Mouse (Mus musculus) lung, embryonic 16.5 days (tissue): ENCODE measurements around the gene Shroom3. TPM values are rescaled to one million over a fixed set of nuclear protein-coding genes. Genes with fewer than 3 reads are reported as not detected.

ENCODE experiments used
- ATAC-seq: fragments of 200-750 bp; cut with Nextera tagmentation; 2 replicates; pipeline ENCODE4 v1.8.0; 2017; ENCODE audit warnings: low read depth, mild to moderate bottlenecking, moderate library complexity
- H3K27ac ChIP-seq: fragments of 300-500 bp; sonication (generic); 2 replicates; pipeline ENCODE4 v1.5.1; 2014; ENCODE audit warnings: mild to moderate bottlenecking, control low read depth, low read length
- H3K27me3 ChIP-seq: fragments of 300-500 bp; sonication (generic); 2 replicates; pipeline ENCODE4 v1.6.1; 2014; ENCODE audit warnings: low read depth, low read length, mixed read lengths; ENCODE audit not compliant: control insufficient read depth, insufficient read depth
- H3K36me3 ChIP-seq: fragments of 300-500 bp; sonication (generic); 2 replicates; pipeline ENCODE4 v1.6.1; 2014; ENCODE audit warnings: low read length; ENCODE audit not compliant: control insufficient read depth, insufficient read depth
- H3K4me1 ChIP-seq: fragments of 300-500 bp; sonication (generic); replicated peaks from 2 replicates; pipeline ENCODE4 v1.6.1; 2014; ENCODE audit warnings: low read length, mixed read lengths; ENCODE audit not compliant: control insufficient read depth, insufficient read depth
- H3K4me2 ChIP-seq: fragments of 300-500 bp; sonication (generic); 2 replicates; pipeline ENCODE4 v1.6.1; 2014; ENCODE audit warnings: low read depth, low read length, control low read depth
- H3K4me3 ChIP-seq: fragments of 300-500 bp; sonication (generic); 2 replicates; pipeline ENCODE4 v1.5.1; 2014; ENCODE audit warnings: mild to moderate bottlenecking, low read length, control low read depth
- H3K9ac ChIP-seq: fragments of 300-500 bp; sonication (generic); 2 replicates; pipeline ENCODE4 v1.6.1; 2014; ENCODE audit warnings: low read length, control low read depth
- H3K9me3 ChIP-seq: fragments of 300-500 bp; sonication (generic); 2 replicates; pipeline ENCODE4 v1.6.1; 2016; ENCODE audit warnings: low read length; ENCODE audit not compliant: control insufficient read depth
- WGBS: fragments of 180-500 bp; shearing (Covaris S2); extraction: QIAGEN DNeasy Blood & Tissue Kit; methylation state at CpG from one replicate; pipeline ENCODE4 v1.1.7; 2014; 5-methylcytosine and 5-hydroxymethylcytosine counted together
- polyA plus RNA-seq: library from polyadenylated mRNA; unstranded; fragments of >200 nt; fragmentation: Nextera tagmentation; extraction: Ambion mirVana; gene quantifications from 2 replicates; pipeline ENCODE4 v1.2.1, GENCODE M21; 2015

Gene Shroom3
- polyA plus RNA-seq, 1 experiment from 2014 or later, result 4.0 TPM

DNA sequence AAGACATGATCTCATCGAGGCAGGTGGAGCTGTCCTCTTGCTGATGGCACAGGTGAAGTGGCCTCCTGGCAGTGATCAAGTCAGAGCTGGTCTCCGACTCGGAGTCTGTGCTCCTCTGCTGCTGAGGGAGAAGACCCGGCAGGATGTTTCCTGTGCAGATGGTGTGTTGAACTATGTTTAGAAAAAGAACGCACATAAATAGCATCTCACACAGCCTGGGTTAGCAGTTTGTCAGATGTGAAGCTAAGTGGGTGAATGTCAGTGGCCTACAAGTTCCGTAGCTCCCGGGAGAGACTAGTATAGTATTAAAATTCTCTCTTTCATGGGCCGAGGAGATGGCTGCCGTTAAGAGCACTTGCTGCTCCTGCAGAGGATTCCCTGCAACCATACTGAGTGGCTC is 276.5 kb downstream of the Shroom3 start:
- no peak for ATAC-seq
- H3K4me1 ChIP-seq, result peaks cover 23% of the 10 kb centered on the region
- WGBS, result 53% methylated on average over 9 of the region's 9 CpGs
- H3K4me2 ChIP-seq, result no peak overlapping the region
- no peak overlapping the region for H3K9ac ChIP-seq
- no peak overlapping the region for H3K4me3 ChIP-seq
- H3K9me3 ChIP-seq, result no peaks in the 10 kb centered on the region
- peaks cover 6% of the 10 kb centered on the region; the same call in 1 of the 2 replicates for H3K36me3 ChIP-seq
- H3K27me3 ChIP-seq, result no peaks in the 10 kb centered on the region
- no peak overlapping the region for H3K27ac ChIP-seq

DNA sequence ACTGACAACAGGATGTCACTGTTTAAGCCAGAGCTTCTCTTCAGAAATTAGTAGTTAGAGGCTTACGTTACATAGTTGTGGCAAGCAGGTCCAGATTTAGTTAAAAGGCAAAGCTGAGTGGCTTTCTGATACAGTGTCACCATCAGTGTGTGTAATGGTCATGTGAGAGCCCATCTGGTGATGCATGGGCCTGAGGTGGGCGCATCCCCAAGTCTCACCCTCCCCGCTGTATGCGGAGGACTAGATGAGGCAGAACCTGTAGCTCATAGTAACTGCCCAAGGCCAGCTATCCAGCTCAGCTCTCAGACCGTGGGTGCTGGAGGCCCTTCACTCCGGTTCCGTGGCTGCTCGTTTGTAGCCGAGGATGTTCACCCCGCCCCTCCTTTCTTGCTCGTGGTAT is 278.1 kb downstream of the Shroom3 start:
- Histone ChIP-seq H3K27me3 (no peaks in the 10 kb centered on the region), H3K9ac (peak overlapping the region; percentile 8; the same call in 1 of the 2 replicates), H3K9me3 (no peaks in the 10 kb centered on the region), H3K4me2 (peak overlapping the region; percentile 31), H3K36me3 (peaks cover 8% of the 10 kb centered on the region; the same call in 1 of the 2 replicates), H3K27ac (peak overlapping the region; percentile 84), H3K4me3 (no peak overlapping the region), H3K4me1 (peaks cover 23% of the 10 kb centered on the region)
- ATAC-seq, result peak; percentile 36
- 60% methylated on average over 11 of the region's 11 CpGs for WGBS

DNA sequence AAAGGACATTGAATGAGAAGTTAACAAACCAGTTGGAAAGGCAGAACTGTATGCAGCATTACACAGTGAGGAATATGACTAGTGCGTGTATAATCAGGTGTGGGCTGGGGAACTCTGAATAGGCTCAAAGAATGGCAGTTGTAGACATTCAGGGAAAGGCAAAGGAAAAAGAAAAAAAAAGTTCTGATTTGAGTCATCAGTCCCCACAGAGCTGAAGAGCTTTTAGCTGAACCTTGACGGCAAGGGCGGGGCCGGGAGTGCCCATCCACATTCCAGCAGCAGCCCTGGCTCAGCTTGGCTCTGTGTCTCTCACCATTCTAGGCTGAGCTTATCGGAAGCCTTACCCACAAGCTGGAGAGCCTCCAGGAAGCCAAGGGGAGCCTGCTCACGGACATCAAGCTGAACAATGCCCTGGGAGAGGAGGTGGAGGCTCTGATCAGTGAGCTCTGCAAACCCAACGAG is 278.6 kb downstream of the Shroom3 start:
- H3K9ac ChIP-seq, result no peak overlapping the region
- WGBS, result 50% methylated on average over 7 of the region's 7 CpGs

DNA sequence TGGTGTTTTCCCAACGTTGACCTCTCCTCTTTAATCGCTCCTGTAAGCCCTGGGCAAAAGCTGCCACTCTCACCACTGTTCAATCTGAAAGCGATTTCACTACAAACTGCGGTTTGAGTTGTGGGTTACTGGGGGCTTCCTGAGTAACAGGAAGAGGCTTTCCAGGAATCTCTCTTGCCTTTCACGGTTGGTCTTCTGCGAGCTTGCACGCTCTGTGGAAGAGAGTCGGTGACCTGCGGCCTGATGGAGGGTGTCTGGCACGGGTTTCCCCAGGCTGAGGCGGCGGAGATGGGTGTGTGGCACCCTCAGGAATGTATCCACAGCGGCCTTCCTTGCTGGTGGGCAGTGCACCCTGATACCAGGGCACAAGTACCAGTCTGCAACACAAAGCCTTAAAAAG is 281.5 kb downstream of the Shroom3 start:
- no peak overlapping the region for H3K9ac ChIP-seq
- no peak overlapping the region for H3K4me3 ChIP-seq
- no peaks in the 10 kb centered on the region for H3K27me3 ChIP-seq
- H3K9me3 ChIP-seq, result no peaks in the 10 kb centered on the region
- ATAC-seq, result no peak
- WGBS, result 76% methylated on average over 13 of the region's 13 CpGs
- H3K4me1 ChIP-seq, result peaks cover 27% of the 10 kb centered on the region
- no peak overlapping the region for H3K27ac ChIP-seq
- peaks cover 8% of the 10 kb centered on the region; the same call in 1 of the 2 replicates for H3K36me3 ChIP-seq
- H3K4me2 ChIP-seq, result no peak overlapping the region

More for the DNA sequence above, 278.6 kb downstream of the Shroom3 start:
- Histone ChIP-seq H3K27ac (peak overlapping the region; percentile 84), H3K9me3 (no peaks in the 10 kb centered on the region), H3K4me1 (peaks cover 23% of the 10 kb centered on the region), H3K4me2 (peak overlapping the region; percentile 31; the same call in 1 of the 2 replicates), H3K4me3 (no peak overlapping the region), H3K36me3 (peaks cover 8% of the 10 kb centered on the region; the same call in 1 of the 2 replicates), H3K27me3 (no peaks in the 10 kb centered on the region)
- peak; percentile 90 for ATAC-seq

DNA sequence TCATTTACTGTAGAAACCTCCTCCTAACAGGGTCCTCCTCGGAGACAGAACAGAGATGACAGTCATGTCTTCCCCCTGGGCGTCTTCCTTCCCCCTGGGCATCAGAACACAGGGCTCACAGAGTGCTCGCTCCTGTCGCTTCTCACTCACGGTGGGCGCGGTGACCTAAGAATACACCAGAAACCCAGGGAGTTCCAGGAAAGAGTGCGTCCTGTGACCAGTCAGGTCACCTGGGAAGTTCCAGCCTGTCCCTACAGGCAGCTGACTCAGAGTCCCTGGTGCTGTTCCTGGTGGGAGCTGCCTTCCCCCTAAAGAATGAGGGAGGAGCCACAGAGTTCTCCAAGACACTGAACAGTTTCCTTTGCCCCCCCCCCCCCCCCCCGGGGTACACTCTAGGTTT is 283.9 kb downstream of the Shroom3 start:
- Histone ChIP-seq H3K9ac (no peak overlapping the region), H3K27ac (no peak overlapping the region), H3K36me3 (peaks cover 8% of the 10 kb centered on the region; the same call in 1 of the 2 replicates), H3K9me3 (no peaks in the 10 kb centered on the region), H3K4me1 (peaks cover 13% of the 10 kb centered on the region; the same call in 1 of the 2 replicates), H3K27me3 (no peaks in the 10 kb centered on the region), H3K4me3 (no peak overlapping the region), H3K4me2 (no peak overlapping the region)
- peak; percentile 30; the same call in 1 of the 2 replicates for ATAC-seq
- 80% methylated on average over 9 of the region's 9 CpGs for WGBS

DNA sequence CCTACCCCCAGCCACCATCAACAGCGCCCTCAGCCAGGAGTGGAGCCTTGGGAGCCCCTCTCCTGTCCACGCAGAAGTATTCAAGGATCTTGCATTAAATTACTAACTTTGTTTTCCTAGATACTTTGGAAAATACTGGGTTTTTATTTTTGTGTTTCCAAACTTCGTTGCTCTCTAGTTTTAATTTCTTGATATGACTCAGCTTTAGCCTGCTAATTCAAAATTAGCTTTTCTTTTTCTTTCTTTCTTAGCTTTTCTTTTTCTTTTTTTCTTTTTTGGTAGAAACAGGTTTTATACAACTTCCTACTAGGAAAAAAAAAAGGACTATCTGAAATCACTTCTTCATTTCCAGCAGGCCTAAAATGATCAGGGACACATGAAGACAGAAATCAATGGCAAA is 284.7 kb downstream of the Shroom3 start:
- Histone ChIP-seq H3K9ac (no peak overlapping the region), H3K9me3 (no peaks in the 10 kb centered on the region), H3K27me3 (no peaks in the 10 kb centered on the region), H3K27ac (no peak overlapping the region), H3K4me1 (peaks cover 9% of the 10 kb centered on the region; the same call in 1 of the 2 replicates), H3K36me3 (peaks cover 8% of the 10 kb centered on the region; the same call in 1 of the 2 replicates), H3K4me3 (no peak overlapping the region), H3K4me2 (no peak overlapping the region)
- WGBS, result 90% methylated on average over 3 of the region's 3 CpGs
- ATAC-seq, result no peak

DNA sequence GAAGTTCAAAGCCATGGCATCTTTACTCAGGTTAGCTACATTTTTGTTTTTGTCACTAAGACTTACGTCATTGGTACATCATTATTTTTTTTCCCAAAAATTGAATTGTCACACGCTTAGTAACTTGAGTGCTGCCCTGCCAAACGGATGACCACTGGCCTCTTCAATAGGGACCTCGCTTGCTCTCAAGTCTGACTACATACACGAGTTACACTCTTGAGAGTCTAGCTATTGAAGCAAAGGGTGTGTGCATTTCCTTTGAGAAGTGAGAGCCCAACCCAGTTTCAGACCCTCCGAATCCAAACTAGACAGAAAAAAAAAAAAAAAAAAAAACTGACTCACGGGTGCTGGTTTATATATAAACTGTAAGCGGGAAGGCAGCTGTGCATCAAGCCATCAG is 286.2 kb downstream of the Shroom3 start:
- peak; percentile 53 for ATAC-seq
- Histone ChIP-seq H3K27ac (no peak overlapping the region), H3K9ac (no peak overlapping the region), H3K4me3 (no peak overlapping the region), H3K27me3 (no peaks in the 10 kb centered on the region), H3K9me3 (no peaks in the 10 kb centered on the region), H3K4me1 (peaks cover 9% of the 10 kb centered on the region; the same call in 1 of the 2 replicates), H3K4me2 (no peak overlapping the region), H3K36me3 (peaks cover 7% of the 10 kb centered on the region; the same call in 1 of the 2 replicates)
- 40% methylated on average over 8 of the region's 8 CpGs for WGBS

DNA sequence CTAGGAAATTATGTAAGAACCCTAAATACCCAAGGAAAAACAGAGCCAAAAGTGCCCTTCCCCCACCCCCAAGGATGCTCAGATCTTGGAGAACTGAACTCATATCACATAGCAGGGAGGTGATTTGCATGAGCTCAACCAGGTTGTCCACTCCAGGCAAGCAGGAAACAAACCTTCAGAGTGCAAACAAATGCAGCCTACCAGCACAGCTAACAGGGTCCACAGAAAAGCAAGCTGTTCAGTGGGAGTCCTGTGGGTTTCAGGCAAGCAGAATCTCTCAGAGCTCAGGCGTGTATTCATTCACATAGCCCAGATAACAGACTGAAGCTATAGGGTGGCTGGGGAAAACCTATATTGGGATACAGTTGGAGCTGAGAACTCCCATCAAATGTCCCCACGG is 286.7 kb downstream of the Shroom3 start:
- peak; percentile 34; the same call in 1 of the 2 replicates for ATAC-seq
- Histone ChIP-seq H3K9me3 (no peaks in the 10 kb centered on the region), H3K4me2 (no peak overlapping the region), H3K27me3 (no peaks in the 10 kb centered on the region), H3K4me3 (no peak overlapping the region), H3K9ac (no peak overlapping the region), H3K4me1 (peaks cover 9% of the 10 kb centered on the region; the same call in 1 of the 2 replicates), H3K36me3 (peaks cover 4% of the 10 kb centered on the region; the same call in 1 of the 2 replicates), H3K27ac (no peak overlapping the region)
- 56% methylated on average over 2 of the region's 2 CpGs for WGBS

DNA sequence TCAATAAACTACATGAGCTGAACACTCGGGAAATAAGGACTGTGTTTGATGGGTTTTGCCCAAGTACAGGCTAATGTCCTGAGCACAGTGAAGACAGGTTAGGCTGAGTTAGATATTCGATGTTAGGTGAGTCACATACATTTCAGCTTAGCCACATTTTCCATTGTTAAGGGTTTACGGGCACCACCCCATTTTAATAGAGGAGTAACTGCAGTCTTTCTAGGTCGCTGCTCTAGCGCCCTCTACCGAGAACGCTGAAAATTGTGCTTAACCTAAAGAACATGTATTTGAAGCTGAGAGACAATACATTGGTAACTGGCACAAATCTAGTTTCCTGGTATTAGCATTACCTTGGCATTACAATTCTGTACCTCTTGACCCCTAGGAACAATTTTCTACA is 287.2 kb downstream of the Shroom3 start:
- no peak overlapping the region for H3K9ac ChIP-seq
- H3K36me3 ChIP-seq, result peaks cover under 1% of the 10 kb centered on the region; the same call in 1 of the 2 replicates
- no peaks in the 10 kb centered on the region for H3K9me3 ChIP-seq
- no peak overlapping the region for H3K4me2 ChIP-seq
- peaks cover 9% of the 10 kb centered on the region; the same call in 1 of the 2 replicates for H3K4me1 ChIP-seq
- no peak for ATAC-seq
- H3K27ac ChIP-seq, result no peak overlapping the region
- H3K4me3 ChIP-seq, result no peak overlapping the region
- 27% methylated on average over 7 of the region's 7 CpGs for WGBS
- no peaks in the 10 kb centered on the region for H3K27me3 ChIP-seq
